Mouse (Mus musculus) forebrain, postnatal 0 days (tissue): ENCODE data around the gene Zfp2. TPM values are rescaled to one million over a fixed set of nuclear protein-coding genes. Genes with fewer than 3 reads are reported as not detected.
A peak's percentile ranks its signal among the peaks of the same experiment; 100 is the strongest.

Source experiments
- ATAC-seq: fragments of 200-750 bp; cut with Nextera tagmentation; 2 replicates; pipeline ENCODE4 v1.8.0; 2017; ENCODE audit warnings: mild to moderate bottlenecking, moderate library complexity
- DNase-seq: peaks from one replicate; pipeline ENCODE4 v3.0.0-alpha.2; 2015
- H3K27ac ChIP-seq: fragments of 300-500 bp; sonication (generic); 2 replicates; pipeline ENCODE4 v1.5.1; 2014; ENCODE audit warnings: low read depth, mild to moderate bottlenecking, antibody characterized with exemption, low read length, moderate library complexity, mixed read lengths
- H3K27me3 ChIP-seq: fragments of 300-500 bp; sonication (generic); 2 replicates; pipeline ENCODE4 v1.6.1; 2014; ENCODE audit warnings: mild to moderate bottlenecking, low read length, mixed read lengths; ENCODE audit not compliant: insufficient read depth
- H3K36me3 ChIP-seq: fragments of 300-500 bp; sonication (generic); 2 replicates; pipeline ENCODE4 v1.6.1; 2014; ENCODE audit warnings: mild to moderate bottlenecking, moderate library complexity; ENCODE audit not compliant: insufficient read depth
- H3K4me1 ChIP-seq: fragments of 300-500 bp; sonication (generic); 2 replicates; pipeline ENCODE4 v1.6.1; 2014; ENCODE audit warnings: antibody characterized with exemption; ENCODE audit not compliant: insufficient read depth
- H3K4me2 ChIP-seq: fragments of 300-500 bp; sonication (generic); 2 replicates; pipeline ENCODE4 v1.6.1; 2014; ENCODE audit warnings: low read depth, mild to moderate bottlenecking, moderate library complexity
- H3K4me3 ChIP-seq: fragments of 300-500 bp; sonication (generic); 2 replicates; pipeline ENCODE4 v1.5.1; 2014; ENCODE audit warnings: low read depth, low read length, mixed read lengths
- H3K9ac ChIP-seq: fragments of 300-500 bp; sonication (generic); 2 replicates; pipeline ENCODE4 v1.6.1; 2014; ENCODE audit warnings: mild to moderate bottlenecking
- H3K9me3 ChIP-seq: fragments of 300-500 bp; sonication (generic); 2 replicates; pipeline ENCODE4 v1.6.1; 2016; ENCODE audit warnings: low read length
- CTCF ChIP-seq: sonication (generic); IDR thresholded peaks from 2 replicates; pipeline ENCODE4 v1.5.1; 2016; ENCODE audit warnings: antibody characterized with exemption, control low read depth, low read depth
- WGBS: fragments of 180-500 bp; shearing (Covaris S2); extraction: QIAGEN DNeasy Blood & Tissue Kit; methylation state at CpG from one replicate; pipeline ENCODE4 v1.1.7; 2014; 5-methylcytosine and 5-hydroxymethylcytosine counted together
- polyA plus RNA-seq: library from polyadenylated mRNA; unstranded; fragments of >200 nt; fragmentation: Nextera tagmentation; extraction: Ambion mirVana; gene quantifications from 2 replicates; pipeline ENCODE4 v1.2.1, GENCODE M21; 2015
- total RNA-seq: library from RNA; depleted of rRNA; stranded (reverse); fragments of >200 nt; gene quantifications from 2 replicates; pipeline ENCODE4 v1.2.3, GENCODE M21; 2014

Zfp2 gene
- total and polyA plus RNA-seq, 2 experiments from 2014 or later = 35.2 to 39.9 TPM

GRCm38 (mm10) chr11:50938435-50938834 lies 22.5 kb upstream of the Zfp2 start:
- no peak for TF ChIP-seq CTCF
- Histone ChIP-seq H3K4me3 (no peak overlapping the region), H3K4me1 (no peaks in the 10 kb centered on the region), H3K36me3 (no peaks in the 10 kb centered on the region), H3K9ac (no peak overlapping the region), H3K27me3 (no peaks in the 10 kb centered on the region), H3K9me3 (no peaks in the 10 kb centered on the region), H3K4me2 (no peak overlapping the region), H3K27ac (no peak overlapping the region)
- 80% methylated on average over 8 of the region's 8 CpGs for WGBS
- ATAC-seq (no peak), DNase-seq (no peak)

GRCm38 (mm10) chr11:50932040-50932439 lies 16.1 kb upstream of the Zfp2 start:
- Histone ChIP-seq H3K36me3 (no peaks in the 10 kb centered on the region), H3K9me3 (no peaks in the 10 kb centered on the region), H3K9ac (peak overlapping the region; percentile 72; the same call in 1 of the 2 replicates), H3K4me1 (peaks cover 5% of the 10 kb centered on the region; the same call in 1 of the 2 replicates), H3K4me2 (peak overlapping the region; percentile 89), H3K27me3 (no peaks in the 10 kb centered on the region), H3K27ac (0 out of 2 replicates have a peak overlapping the region, but pooled peaks have one; percentile 22), H3K4me3 (peak overlapping the region; percentile 66)
- DNase-seq (no peak), ATAC-seq (no peak)
- 61% methylated on average over 1 of the region's 1 CpGs for WGBS
- TF ChIP-seq CTCF = no peak

GRCm38 (mm10) chr11:50931451-50931866 lies 15.5 kb upstream of the Zfp2 start, which contains the start of gene Zfp354b:
TSS of gene Zfp354b (minus strand) at chr11:50931633.
- peaks cover 5% of the 10 kb centered on the region; the same call in 1 of the 2 replicates for H3K4me1 ChIP-seq
- peak within 1 kb of the TSS; percentile 72 for H3K9ac ChIP-seq
- DNase-seq = peak; percentile 92
- WGBS = 2% methylated on average over 18 of the region's 18 CpGs
- H3K9me3 ChIP-seq = no peaks in the 10 kb centered on the region
- 0 out of 2 replicates have a peak, but pooled peaks have one; percentile 4 for TF ChIP-seq CTCF
- H3K27me3 ChIP-seq = no peaks in the 10 kb centered on the region
- peak within 1 kb of the TSS; percentile 80 for H3K27ac ChIP-seq
- peak within 1 kb of the TSS; percentile 66 for H3K4me3 ChIP-seq
- peak; percentile 96 for ATAC-seq
- peak within 1 kb of the TSS; percentile 89 for H3K4me2 ChIP-seq
- H3K36me3 ChIP-seq = no peaks in the 10 kb centered on the region

- no peak for TF ChIP-seq CTCF
- under 1% methylated on average over 16 of the region's 16 CpGs for WGBS
- Histone ChIP-seq H3K9ac (peak overlapping the region; percentile 72), H3K27me3 (no peaks in the 10 kb centered on the region), H3K36me3 (no peaks in the 10 kb centered on the region), H3K27ac (peak overlapping the region; percentile 80), H3K4me2 (peak overlapping the region; percentile 89), H3K4me1 (peaks cover 5% of the 10 kb centered on the region; the same call in 1 of the 2 replicates), H3K9me3 (no peaks in the 10 kb centered on the region), H3K4me3 (peak overlapping the region; percentile 66)
- DNase-seq = no peak
- ATAC-seq = peak; percentile 62
Observed at GRCm38 (mm10) chr11:50931021-50931420, 15.1 kb upstream of the Zfp2 start.

- peaks cover 5% of the 10 kb centered on the region; the same call in 1 of the 2 replicates for H3K4me1 ChIP-seq
- peak overlapping the region; percentile 80 for H3K27ac ChIP-seq
- no peaks in the 10 kb centered on the region for H3K36me3 ChIP-seq
- peak overlapping the region; percentile 66 for H3K4me3 ChIP-seq
- H3K27me3 ChIP-seq = no peaks in the 10 kb centered on the region
- H3K4me2 ChIP-seq = peak overlapping the region; percentile 89
- no peaks in the 10 kb centered on the region for H3K9me3 ChIP-seq
- DNase-seq (peak; percentile 3), ATAC-seq (0 out of 2 replicates have a peak, but pooled peaks have one; percentile 16)
- TF ChIP-seq CTCF = no peak
- WGBS = 33% methylated on average over 14 of the region's 14 CpGs
- H3K9ac ChIP-seq = peak overlapping the region; percentile 72
Observed at GRCm38 (mm10) chr11:50930469-50931014, 14.6 kb upstream of the Zfp2 start.

GRCm38 (mm10) chr11:50914461-50914860 lies 1.5 kb downstream of the Zfp2 start:
- no peak overlapping the region for H3K4me2 ChIP-seq
- H3K9ac ChIP-seq = no peak overlapping the region
- H3K27me3 ChIP-seq = no peaks in the 10 kb centered on the region
- ATAC-seq (no peak), DNase-seq (no peak)
- WGBS = 92% methylated on average over 3 of the region's 3 CpGs
- no peak overlapping the region for H3K4me3 ChIP-seq
- peaks cover 28% of the 10 kb centered on the region for H3K36me3 ChIP-seq
- H3K9me3 ChIP-seq = peaks cover 10% of the 10 kb centered on the region; the same call in 1 of the 2 replicates
- no peak for TF ChIP-seq CTCF
- no peak overlapping the region for H3K27ac ChIP-seq
- H3K4me1 ChIP-seq = 0 out of 2 replicates have a peak, but pooled peaks cover 3% of the 10 kb centered on the region

GRCm38 (mm10) chr11:50913301-50913700 lies 2.7 kb downstream of the Zfp2 start:
- DNase-seq (no peak), ATAC-seq (no peak)
- Histone ChIP-seq H3K4me2 (no peak overlapping the region), H3K4me3 (no peak overlapping the region), H3K27me3 (no peaks in the 10 kb centered on the region), H3K4me1 (0 out of 2 replicates have a peak, but pooled peaks cover 3% of the 10 kb centered on the region), H3K27ac (no peak overlapping the region), H3K9ac (no peak overlapping the region), H3K9me3 (peaks cover 14% of the 10 kb centered on the region; the same call in 1 of the 2 replicates), H3K36me3 (peaks cover 39% of the 10 kb centered on the region)
- no peak for TF ChIP-seq CTCF
- WGBS = 100% methylated on average over 1 of the region's 1 CpGs
